Mouse (Mus musculus) left cerebral cortex, adult 18-20 months (tissue): ENCODE data around the gene Ift81. TPM values are rescaled to one million over a fixed set of nuclear protein-coding genes. Genes with fewer than 3 reads are reported as not detected.

ENCODE experiments used
- DNase-seq, 2 experiments: peaks; one replicate each; pipeline ENCODE4 v3.0.0; 2021 to 2022; ENCODE audit warnings: low spot score in 2 of 2, mixed read lengths in 1 of 2
- total RNA-seq, 2 experiments: library from RNA; stranded (reverse); gene quantifications; 2 replicates each; pipeline ENCODE4 v1.2.3; 2021

Ift81 gene
- total RNA-seq, 2 experiments from 2014 or later = 50.6 to 53.3 TPM

DNA sequence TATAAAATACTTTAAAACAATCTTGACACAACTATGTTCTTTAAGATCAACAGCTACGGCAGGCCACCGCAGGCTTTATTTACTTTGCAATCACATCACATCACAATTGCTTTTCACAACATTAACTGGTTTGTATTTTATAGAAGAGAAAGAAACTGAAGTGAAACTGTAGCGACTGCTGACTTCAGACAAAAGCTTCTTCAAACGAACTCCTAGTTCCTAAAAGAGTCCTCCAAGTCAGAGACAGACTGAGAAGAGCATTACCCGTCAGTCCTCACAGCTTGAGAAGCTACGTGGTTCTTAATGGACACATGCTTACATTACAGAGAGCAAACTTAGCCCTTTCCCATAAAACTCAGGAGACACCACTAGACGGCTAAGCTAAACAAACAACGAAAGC, 63.9 kb downstream of the Ift81 start:
- DNase-seq = no peak

GRCm38 (mm10) chr5:122548671-122549070, 65.6 kb downstream of the Ift81 start:
- DNase-seq = no peak

DNA sequence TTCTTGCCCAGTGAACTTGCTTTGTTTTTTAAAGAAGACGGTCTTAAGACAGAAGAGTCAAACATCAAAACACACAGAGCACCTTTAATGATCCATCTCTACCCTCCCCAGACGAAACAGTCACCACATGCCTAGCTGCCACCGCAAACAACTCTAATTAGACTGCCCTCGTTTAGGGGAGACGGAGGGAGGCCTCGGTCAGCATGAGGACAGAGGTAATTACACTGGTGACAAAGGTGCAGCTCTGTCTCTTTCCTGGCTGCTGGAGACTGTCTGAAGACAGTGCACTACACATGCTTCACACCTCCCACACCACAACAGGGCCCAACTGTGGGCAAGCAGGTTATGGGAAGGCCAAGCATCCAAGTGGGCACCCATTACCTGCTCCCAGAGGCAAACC, 66.5 kb downstream of the Ift81 start:
- no peak for DNase-seq

DNA sequence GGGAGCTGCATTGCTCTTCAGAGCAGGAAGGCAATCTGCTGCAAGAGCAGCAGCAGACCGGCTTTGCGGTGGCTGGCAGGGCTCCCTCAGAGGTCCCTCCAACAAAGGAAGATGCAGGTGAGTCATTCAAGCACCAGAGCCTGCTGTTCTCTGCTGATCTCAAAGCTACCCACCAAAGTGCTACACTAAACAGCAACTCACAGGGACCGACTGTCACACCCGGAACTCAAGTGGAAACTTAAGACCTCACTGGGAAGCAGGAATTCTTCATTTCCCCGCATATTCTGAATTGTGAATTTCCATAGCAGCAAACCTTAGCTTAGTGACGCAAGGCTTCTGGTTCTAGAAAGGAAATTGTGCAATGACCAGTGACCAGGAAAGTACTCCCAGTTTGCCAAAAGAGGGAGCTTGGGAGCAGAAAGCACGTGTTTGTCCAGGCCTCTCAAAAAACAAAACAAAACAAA, 67.0 kb downstream of the Ift81 start:
- peak; percentile 52 to 54 for DNase-seq

GRCm38 (mm10) chr5:122543392-122543791, 70.9 kb downstream of the Ift81 start:
- no peak for DNase-seq

DNA sequence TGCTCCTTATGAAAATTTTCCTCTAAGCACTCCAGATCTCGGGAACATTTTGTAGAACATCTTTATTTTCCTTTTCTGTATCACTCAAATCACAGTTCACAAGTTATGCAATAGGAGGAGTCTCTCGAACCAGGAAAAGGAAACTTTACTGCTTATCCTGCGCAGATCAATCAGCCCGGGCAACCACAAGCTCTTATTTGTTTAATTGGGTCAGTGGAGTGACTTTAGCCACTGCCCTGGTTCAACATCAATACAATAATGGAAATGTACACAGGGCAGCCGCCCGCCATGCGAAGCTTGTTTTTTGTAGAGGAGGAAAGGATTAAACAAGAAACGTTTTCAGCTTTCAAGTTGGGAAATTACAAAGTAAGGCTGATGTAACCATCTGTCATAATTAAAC, 72.4 kb downstream of the Ift81 start:
- no peak for DNase-seq

DNA sequence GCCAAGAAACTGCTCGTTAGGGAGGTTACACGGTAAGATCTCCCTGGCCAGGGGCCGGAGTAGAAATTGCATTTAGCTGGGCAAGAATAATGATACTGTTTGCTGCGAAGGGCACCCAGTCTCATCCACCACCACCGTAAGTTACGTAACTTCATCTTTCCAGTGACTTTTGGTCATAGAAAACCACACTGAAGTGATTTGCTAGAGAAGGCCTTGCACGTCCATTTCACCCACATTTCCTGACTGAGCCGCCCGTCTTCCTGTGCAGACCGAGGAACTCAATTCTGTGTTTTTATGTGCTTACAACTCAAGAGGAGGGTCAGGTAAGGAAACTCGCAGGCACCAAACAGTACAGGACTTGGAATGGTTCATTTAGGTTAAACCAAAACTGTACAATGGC, 76.2 kb downstream of the Ift81 start:
- no peak for DNase-seq

DNA sequence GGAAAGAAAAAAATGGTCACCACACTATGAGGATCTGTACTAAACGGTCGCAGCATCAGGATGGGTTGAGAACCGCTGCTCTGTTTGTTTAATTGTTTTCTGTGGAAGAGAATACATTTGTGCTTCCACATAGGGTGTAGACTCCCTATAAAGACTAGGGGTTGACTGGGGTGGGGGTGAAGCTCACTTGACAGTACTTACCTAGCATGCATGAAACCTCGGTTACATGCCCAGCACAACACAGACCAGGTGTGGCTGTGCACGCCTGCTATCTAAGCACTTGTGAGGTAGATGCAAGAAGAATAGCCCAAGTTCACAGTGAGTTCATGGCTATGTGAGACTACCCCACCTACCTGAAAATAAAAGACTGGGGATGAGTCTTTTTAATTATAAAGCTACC, 76.7 kb downstream of the Ift81 start:
- no peak for DNase-seq

- DNase-seq = no peak
Observed at GRCm38 (mm10) chr5:122533884-122534283, 80.4 kb downstream of the Ift81 start.

DNA sequence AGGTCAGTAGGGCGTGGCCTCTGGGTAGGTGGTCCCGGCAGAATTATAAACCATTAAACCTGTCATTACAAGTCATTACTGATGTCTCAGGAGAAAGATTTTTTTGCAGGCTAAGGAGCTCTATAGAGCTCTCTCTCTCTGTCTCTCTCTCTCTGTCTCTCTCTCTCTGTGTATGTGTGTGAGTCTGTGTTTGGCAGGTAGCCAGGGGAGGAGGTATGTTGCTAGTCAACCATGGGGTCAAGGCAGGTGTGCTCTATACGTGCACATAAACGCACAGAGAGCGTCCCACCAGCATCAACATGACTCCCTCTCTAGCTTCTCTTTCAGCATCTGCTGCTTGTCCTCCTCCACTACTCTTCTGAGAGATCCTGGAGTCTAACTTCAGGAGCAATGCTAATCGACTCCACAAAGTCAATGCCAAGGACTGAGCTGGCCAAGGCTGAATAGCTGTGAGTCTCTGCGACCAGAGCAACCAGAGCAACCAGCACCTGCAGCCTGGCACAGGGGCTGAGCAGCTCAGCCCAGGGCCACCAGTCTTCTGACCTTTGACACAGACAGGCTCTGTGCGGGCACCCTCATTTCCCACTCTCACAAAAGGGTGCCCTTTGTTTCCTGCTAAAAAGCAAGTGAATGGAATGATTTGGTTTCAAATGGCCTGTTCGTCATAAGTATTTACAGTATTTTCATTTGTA, 84.3 kb downstream of the Ift81 start:
- no peak for DNase-seq

DNA sequence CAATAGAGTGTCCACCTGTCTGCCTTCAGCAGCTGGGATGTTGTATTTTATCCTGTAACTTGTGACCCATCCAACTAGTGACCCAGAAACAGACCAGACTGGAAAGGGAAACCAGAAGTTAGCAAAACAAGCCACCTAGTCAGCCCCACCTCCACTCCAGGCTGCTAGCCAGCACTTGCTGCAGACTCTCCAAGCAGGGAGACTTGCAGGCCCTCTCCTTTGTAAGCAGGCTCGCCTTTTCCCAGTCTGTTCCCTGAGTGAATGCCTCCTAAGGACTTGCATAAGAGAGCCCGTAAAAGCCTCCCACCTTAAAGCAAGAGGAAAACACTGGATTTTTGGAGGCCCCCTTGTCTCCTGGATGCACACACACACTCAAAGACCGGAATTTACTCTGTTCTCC, 85.0 kb downstream of the Ift81 start:
- DNase-seq = peak; percentile 58 to 70

- DNase-seq = no peak
Observed at GRCm38 (mm10) chr5:122528591-122528990, 85.7 kb downstream of the Ift81 start.

GRCm38 (mm10) chr5:122527761-122528160, 86.6 kb downstream of the Ift81 start:
- no peak for DNase-seq

DNA sequence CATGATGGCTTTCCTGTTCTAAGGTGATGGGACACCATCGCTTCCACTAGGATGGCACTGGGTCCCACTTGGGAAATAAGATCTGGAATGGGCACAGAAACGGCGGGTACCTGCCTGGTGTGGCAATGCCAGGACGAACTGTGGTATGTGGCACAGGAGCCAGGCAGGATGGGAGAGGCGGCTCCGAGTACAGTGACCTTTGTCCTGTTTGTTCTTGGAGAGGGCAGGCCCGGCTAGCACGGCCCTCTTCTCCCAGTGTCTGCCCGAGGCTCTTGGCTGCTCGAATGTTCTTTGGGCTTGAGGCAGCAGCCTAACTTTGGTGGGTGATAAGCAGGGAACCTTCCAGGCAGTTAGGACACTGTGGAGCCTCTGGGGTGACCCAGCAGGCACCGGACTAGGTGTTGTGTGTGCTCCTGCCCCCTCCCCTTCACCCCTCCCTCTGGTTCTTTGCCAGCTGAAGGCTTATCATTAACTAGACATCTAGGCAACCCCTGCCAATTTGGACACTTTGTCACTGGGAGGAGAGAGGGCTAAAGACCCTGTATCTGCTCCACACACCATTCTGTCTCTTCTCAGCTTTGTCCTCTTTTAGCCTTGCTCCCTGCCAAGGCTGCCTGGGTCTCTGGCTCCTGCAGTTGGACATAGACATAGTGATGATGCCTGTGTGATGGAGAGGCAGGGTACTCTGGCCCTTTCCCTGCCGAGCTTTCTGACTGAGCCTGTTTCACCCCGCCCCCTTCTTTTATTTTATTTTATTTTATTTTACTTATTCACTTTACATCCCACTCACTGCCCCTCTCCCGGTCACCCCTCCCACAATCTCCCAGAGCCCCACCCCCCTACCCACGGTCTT, 87.2 kb downstream of the Ift81 start:
- DNase-seq = no peak

DNA sequence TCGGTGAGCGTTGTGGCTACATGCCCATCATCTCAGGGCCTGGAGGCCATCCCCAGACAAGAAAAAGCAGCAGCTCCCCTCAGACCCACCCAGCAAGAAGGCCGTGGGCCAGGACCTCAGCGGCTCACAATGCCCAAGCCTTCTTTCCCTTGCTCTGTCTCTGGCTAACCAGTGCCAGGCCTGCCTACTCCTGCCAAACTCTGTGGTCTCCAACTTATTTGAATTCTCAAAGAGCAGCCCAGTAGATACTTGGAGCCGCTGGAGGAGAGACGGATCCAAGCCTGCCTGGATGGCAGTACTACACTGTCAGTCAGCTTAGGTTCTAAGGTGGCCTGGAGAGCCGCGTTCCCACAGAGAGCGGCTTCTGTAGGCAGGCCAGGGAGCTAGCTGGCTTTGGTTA, 87.9 kb downstream of the Ift81 start:
- DNase-seq = peak in 1 of 2 experiments; percentile 35

DNA sequence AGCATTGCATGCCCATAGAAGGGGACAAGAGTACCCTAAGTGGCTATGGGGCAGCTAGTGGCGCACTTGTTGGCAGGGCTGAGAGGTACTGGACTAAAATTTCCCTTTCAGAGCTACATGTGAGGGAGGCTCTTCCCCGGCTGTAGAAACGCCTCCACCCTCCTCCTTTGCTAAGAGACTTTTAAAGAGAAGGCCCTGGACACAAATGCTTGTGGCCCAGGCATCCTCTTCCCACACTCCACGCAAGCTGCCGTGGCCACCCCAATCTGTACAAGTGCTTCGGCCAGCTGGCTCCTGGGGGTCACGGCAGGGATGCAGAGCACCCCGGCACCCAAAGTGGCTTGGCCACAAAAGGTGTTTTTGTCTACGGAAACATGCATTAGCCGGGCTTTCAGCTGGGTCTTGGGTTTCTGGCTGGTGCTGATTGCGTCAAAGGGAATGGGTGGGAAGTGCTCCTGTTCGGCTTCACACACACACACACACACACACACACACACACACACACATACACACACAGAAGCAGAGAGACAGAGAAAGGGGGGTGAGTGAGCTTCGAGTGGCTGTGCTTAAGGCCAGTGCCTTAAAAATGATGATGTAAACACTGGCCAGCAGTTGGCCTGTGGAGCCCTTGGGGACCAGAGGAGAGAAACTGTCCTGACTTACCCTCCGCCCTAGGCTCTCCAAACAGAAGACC, 88.9 kb downstream of the Ift81 start:
- peak in 1 of 2 experiments; percentile 33 for DNase-seq

GRCm38 (mm10) chr5:122524854-122525237, 89.5 kb downstream of the Ift81 start:
- no peak for DNase-seq

DNA sequence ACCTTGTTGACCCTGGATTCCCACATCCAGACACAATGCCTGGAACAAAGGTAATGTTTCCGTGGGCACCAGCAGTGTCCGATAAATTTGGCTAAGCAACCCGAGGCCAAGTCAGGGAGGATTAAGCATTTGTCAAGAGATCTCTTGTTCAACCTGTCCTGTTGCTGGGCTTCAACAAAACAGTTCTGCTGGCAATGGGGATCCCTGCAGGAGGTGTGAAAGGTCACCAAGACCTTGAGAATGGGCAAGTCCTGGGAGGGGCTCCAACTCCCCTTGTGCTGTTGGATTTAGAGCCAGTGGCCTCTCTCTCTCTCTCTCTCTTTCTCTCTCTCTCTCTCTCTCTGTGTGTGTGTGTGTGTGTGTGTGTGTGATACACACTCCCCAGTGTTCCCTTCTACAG, 90.1 kb downstream of the Ift81 start:
- DNase-seq = no peak

- DNase-seq = no peak
Observed at GRCm38 (mm10) chr5:122521130-122521473, 93.2 kb downstream of the Ift81 start.

GRCm38 (mm10) chr5:122520254-122521129, 93.8 kb downstream of the Ift81 start:
- no peak for DNase-seq

GRCm38 (mm10) chr5:122519043-122519660, 95.2 kb downstream of the Ift81 start:
- no peak for DNase-seq
